Comparison of ENCODE assay signal across 10 mouse cellular contexts in the genomic region with DNA sequence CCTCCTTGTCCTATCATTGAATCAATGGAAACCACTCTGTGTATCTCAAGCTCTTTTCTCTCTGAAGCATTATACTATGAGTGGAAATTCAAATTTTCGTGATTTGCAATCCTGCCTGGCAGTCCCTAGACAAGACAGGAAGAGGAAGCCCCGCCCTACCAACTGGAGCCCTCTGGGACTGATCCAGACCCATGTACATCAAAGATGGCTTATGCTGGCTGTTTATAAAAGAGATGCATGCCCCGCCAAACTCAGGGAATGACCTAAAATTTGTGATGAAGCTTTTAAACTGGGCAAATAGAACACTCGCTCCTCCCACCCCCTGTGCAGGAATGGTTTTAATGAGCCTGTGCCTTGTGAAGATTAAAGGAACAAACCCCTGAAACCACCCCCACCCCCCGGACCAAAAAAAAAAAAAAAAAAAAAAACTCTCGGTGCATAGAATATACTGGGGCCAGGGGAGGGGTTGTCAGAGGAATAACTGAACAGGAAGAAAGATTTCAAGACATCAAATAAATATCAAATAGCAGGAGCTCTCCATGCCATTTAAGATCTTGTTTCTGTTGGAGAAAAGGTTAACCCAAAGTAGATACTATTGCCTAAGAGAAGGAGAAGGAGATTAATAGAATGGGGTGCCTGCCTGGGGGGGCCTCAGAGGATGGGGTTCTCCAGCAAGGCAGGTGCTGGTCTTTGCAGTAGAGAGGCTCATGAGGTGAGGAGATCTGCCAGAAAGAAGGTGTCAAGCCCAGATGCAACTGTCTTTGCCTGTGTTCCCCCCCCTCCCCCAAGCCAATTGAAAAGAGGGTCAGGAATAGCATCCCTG.
A peak's percentile ranks its signal among the peaks of the same experiment; 100 is the strongest.
DNase-seq lines count a peak whose midpoint lies in the region; ATAC-seq lines count a peak whose summit lies in the region.
"Had no signal": no experiment of that assay in that cellular context is flagged by ENCODE, and none has a peak within 500 bp of the region (broad histone marks: within the 10 kb centered on the region; RNA-seq: fewer than 3 reads in every experiment).

No protein-coding gene starts in this region.

- no peak overlapping the region for H3K4me3 ChIP-seq in kidney, embryonic 15.5 days (replicated peaks)
- H3K4me3 ChIP-seq: erythroblast, embryonic 14.5 days; hindbrain, embryonic 15.5 days had no signal

- H3K4me1 ChIP-seq in kidney, embryonic 15.5 days, result no peaks in the 10 kb centered on the region

- no peak overlapping the region for H3K27ac ChIP-seq in kidney, embryonic 15.5 days

- 61% methylated on average over 6 of the region's 6 CpGs for WGBS in kidney, embryonic 15.5 days

- H3K36me3 ChIP-seq in kidney, embryonic 15.5 days, result no peaks in the 10 kb centered on the region
- H3K36me3 ChIP-seq: hindbrain, embryonic 15.5 days had no signal

- H3K4me2 ChIP-seq in kidney, embryonic 15.5 days, result no peak overlapping the region
- H3K4me2 ChIP-seq: hindbrain, embryonic 15.5 days had no signal

- no peak overlapping the region for H3K9ac ChIP-seq in kidney, embryonic 15.5 days
- H3K9ac ChIP-seq: hindbrain, embryonic 15.5 days had no signal

- H3K27me3 ChIP-seq in kidney, embryonic 15.5 days, result no peaks in the 10 kb centered on the region
- H3K27me3 ChIP-seq: hindbrain, embryonic 15.5 days had no signal

- ATAC-seq in kidney, embryonic 15.5 days (replicated peaks; ENCODE audit: low FRiP score), result no peak
- no peak for ATAC-seq in megakaryocyte, adult 5-6 weeks (ENCODE audit: poor library complexity, severe bottlenecking)

- no peaks in the 10 kb centered on the region for H3K9me3 ChIP-seq in kidney, embryonic 15.5 days (replicated peaks)
- H3K9me3 ChIP-seq: hindbrain, embryonic 15.5 days had no signal

- peak; percentile 43 for DNase-seq in kidney, postnatal 10 days
- peak; percentile 83 for DNase-seq in cerebellum, postnatal 36 days
- peak; percentile 51 to 71 for DNase-seq in layer of hippocampus, postnatal 10 days (ENCODE audit: low spot score in 2 of 2)
- peak; percentile 70 for DNase-seq in right cerebral cortex, adult 18-20 months
- no peak for DNase-seq in urinary bladder, postnatal 4 days (ENCODE audit: low spot score in 2 of 2)
- no peak for DNase-seq in ovary, postnatal 14 days (ENCODE audit: low spot score)

Comparison
In these comparisons a context has a peak if more than half of its experiments do, and no peak if none do; other contexts are left out.
1. DNase-seq: peak in kidney, postnatal 10 days (single experiment), cerebellum, postnatal 36 days (2 of 2), layer of hippocampus, postnatal 10 days (2 of 2) and right cerebral cortex, adult 18-20 months (single experiment); none in urinary bladder, postnatal 4 days (0 of 2) and ovary, postnatal 14 days (single experiment).